Mouse (Mus musculus): ENCODE data around the gene Bves.
A peak's percentile ranks its signal among the peaks of the same experiment; 100 is the strongest.
"Not testable (repeated sequence)": the region's sequence is repeated elsewhere in the genome, so short reads cannot be mapped to it uniquely, and the experiment has no call there.

The Bves gene

GRCm38 (mm10) chr10:45345217-45345616, 9.6 kb downstream of the Bves start:
- DNase-seq (ENCODE audit: inconsistent age in 2 of 2, low spot score in 1 of 2) = no peak

- DNase-seq (ENCODE audit: inconsistent age in 2 of 2, low spot score in 1 of 2) = not testable (repeated sequence)
These were observed 12.6 kb downstream of the Bves start for GRCm38 (mm10) chr10:45348143-45348542.

GRCm38 (mm10) chr10:45356091-45356490, 20.5 kb downstream of the Bves start:
- DNase-seq (ENCODE audit: inconsistent age in 2 of 2, low spot score in 1 of 2) = no peak

- DNase-seq (ENCODE audit: inconsistent age in 2 of 2, low spot score in 1 of 2) = no peak
These were observed 27.8 kb downstream of the Bves start for GRCm38 (mm10) chr10:45363396-45363795.

- DNase-seq (ENCODE audit: inconsistent age in 2 of 2, low spot score in 1 of 2) = no peak
These were observed 31.6 kb downstream of the Bves start for GRCm38 (mm10) chr10:45366987-45367705.

- no peak for DNase-seq (ENCODE audit: inconsistent age in 2 of 2, low spot score in 1 of 2)
These were observed 34.1 kb downstream of the Bves start for GRCm38 (mm10) chr10:45369639-45370038.

- DNase-seq (ENCODE audit: inconsistent age in 2 of 2, low spot score in 1 of 2) = no peak
These were observed 35.0 kb downstream of the Bves start for GRCm38 (mm10) chr10:45370545-45370944.

- DNase-seq (ENCODE audit: inconsistent age in 2 of 2, low spot score in 1 of 2) = peak; percentile 34 to 81
These were observed 37.6 kb downstream of the Bves start for GRCm38 (mm10) chr10:45372994-45373692.

GRCm38 (mm10) chr10:45378269-45378668, 42.7 kb downstream of the Bves start:
- no peak for DNase-seq (ENCODE audit: inconsistent age in 2 of 2, low spot score in 1 of 2)

GRCm38 (mm10) chr10:45381937-45382636, 46.5 kb downstream of the Bves start:
- no peak for DNase-seq (ENCODE audit: inconsistent age in 2 of 2, low spot score in 1 of 2)

GRCm38 (mm10) chr10:45382637-45382958, 47.0 kb downstream of the Bves start:
- DNase-seq (ENCODE audit: inconsistent age in 2 of 2, low spot score in 1 of 2) = no peak

- DNase-seq (ENCODE audit: inconsistent age in 2 of 2, low spot score in 1 of 2) = no peak
These were observed 62.6 kb downstream of the Bves start for GRCm38 (mm10) chr10:45398211-45398610.

- no peak for DNase-seq (ENCODE audit: inconsistent age in 2 of 2, low spot score in 1 of 2)
These were observed 64.2 kb downstream of the Bves start for GRCm38 (mm10) chr10:45399702-45400243.

- DNase-seq (ENCODE audit: inconsistent age in 2 of 2, low spot score in 1 of 2) = no peak
These were observed 75.2 kb downstream of the Bves start for GRCm38 (mm10) chr10:45410624-45411341.

- DNase-seq (ENCODE audit: inconsistent age in 2 of 2, low spot score in 1 of 2) = no peak
These were observed 76.2 kb downstream of the Bves start for GRCm38 (mm10) chr10:45411741-45412140.

GRCm38 (mm10) chr10:45412144-45412543, 76.6 kb downstream of the Bves start:
- DNase-seq (ENCODE audit: inconsistent age in 2 of 2, low spot score in 1 of 2) = no peak
